Mouse (Mus musculus) G1E (cell line): ENCODE measurements around the gene Tstd1.

ENCODE experiments used
- CTCF ChIP-seq: IDR thresholded peaks from 2 replicates; pipeline ENCODE4 v1.5.1; 2012; ENCODE audit warnings: low read depth, low read length, inconsistent platforms, mixed read lengths
- GATA1 ChIP-seq: IDR thresholded peaks from 2 replicates; pipeline ENCODE4 v1.6.1; 2012; ENCODE audit warnings: borderline replicate concordance, low read length, inconsistent platforms, mixed read lengths
- GATA2 ChIP-seq: IDR thresholded peaks from 2 replicates; pipeline ENCODE4 v1.6.1; 2012; ENCODE audit warnings: low read depth, low read length, inconsistent platforms, borderline replicate concordance
- POLR2AphosphoS5 ChIP-seq: IDR thresholded peaks from 2 replicates; pipeline ENCODE4 v1.6.1; 2012; ENCODE audit warnings: low read depth, low read length, inconsistent platforms; ENCODE audit not compliant: insufficient replicate concordance

- TF ChIP-seq CTCF (no peak), GATA1 (no peak), GATA2 (no peak), POLR2AphosphoS5 (no peak)
These were observed 36.5 kb upstream of the Tstd1 start for GRCm38 (mm10) chr1:171382096-171382620.
